ENCODE assay signal across 19 mouse cellular contexts in genomic region chr5:112098469-112099085, GRCm38 (mm10).
DNase-seq lines count a peak whose midpoint lies in the region; ATAC-seq and TF ChIP-seq lines count a peak whose summit lies in the region.
"Had no signal": no experiment of that assay in that cellular context is flagged by ENCODE, and none has a peak within 500 bp of the region (broad histone marks: within the 10 kb centered on the region; RNA-seq: fewer than 3 reads in every experiment).

No protein-coding gene starts in this region.

- no peaks in the 10 kb centered on the region for H3K36me3 ChIP-seq in ES-E14 (ENCODE audit: control insufficient read depth, insufficient read depth, low read length, poor library complexity, severe bottlenecking)
- no peaks in the 10 kb centered on the region for H3K36me3 ChIP-seq in hindbrain, embryonic 13.5 days
- no peaks in the 10 kb centered on the region for H3K36me3 ChIP-seq in midbrain, embryonic 15.5 days (replicated peaks)
- H3K36me3 ChIP-seq in heart, embryonic 12.5 days = no peaks in the 10 kb centered on the region
- H3K36me3 ChIP-seq: liver, embryonic 12.5 days; stomach, embryonic 15.5 days had no signal

- no peak overlapping the region for H3K9ac ChIP-seq in ES-E14 (ENCODE audit: insufficient read depth, low read depth, low read length, poor library complexity, severe bottlenecking)
- peak overlapping the region; percentile 53; the same call in 1 of the 2 replicates for H3K9ac ChIP-seq in hindbrain, embryonic 13.5 days
- no peak overlapping the region for H3K9ac ChIP-seq in midbrain, embryonic 15.5 days
- H3K9ac ChIP-seq in heart, embryonic 12.5 days = no peak overlapping the region
- H3K9ac ChIP-seq: liver, embryonic 12.5 days; stomach, embryonic 15.5 days had no signal

- peak overlapping the region; percentile 4 to 42; a peak in 1 of 4 replicates for H3K4me3 ChIP-seq in ES-E14 (ENCODE audit: insufficient read depth in 1 of 2, low read depth in 1 of 2, low read length in 2 of 2, poor library complexity in 1 of 2, severe bottlenecking in 1 of 2)
- no peak overlapping the region for H3K4me3 ChIP-seq in hindbrain, embryonic 13.5 days
- H3K4me3 ChIP-seq in midbrain, embryonic 15.5 days = no peak overlapping the region
- H3K4me3 ChIP-seq in heart, embryonic 12.5 days = no peak overlapping the region
- H3K4me3 ChIP-seq: liver, embryonic 12.5 days; stomach, embryonic 15.5 days had no signal

- peak; percentile 43 to 63 for DNase-seq in cerebellum, postnatal 10 days
- no peak for DNase-seq in cerebellum, adult 11-12 months
- DNase-seq in ES-E14 (ENCODE audit: low read depth, low spot score) = no peak
- no peak for DNase-seq in frontal cortex, adult 2 months (ENCODE audit: extremely low spot score in 1 of 2, low spot score in 1 of 2)
- DNase-seq in layer of hippocampus, adult 18-20 months (ENCODE audit: low spot score in 2 of 2) = no peak
- DNase-seq: adrenal gland, adult 2 months; cerebellum, adult 9-11 months; gastrocnemius, postnatal 14 days; heart, postnatal 4 days; kidney, adult 9 months; layer of hippocampus, adult 9-11 months; thymus, postnatal 14 days had no signal

- peaks cover 6% of the 10 kb centered on the region for H3K27me3 ChIP-seq in hindbrain, embryonic 13.5 days
- H3K27me3 ChIP-seq in midbrain, embryonic 15.5 days (replicated peaks) = no peaks in the 10 kb centered on the region
- H3K27me3 ChIP-seq in heart, embryonic 12.5 days (replicated peaks) = peaks cover 21% of the 10 kb centered on the region
- H3K27me3 ChIP-seq: liver, embryonic 12.5 days; stomach, embryonic 15.5 days had no signal

- peak overlapping the region; percentile 32 for H3K4me2 ChIP-seq in hindbrain, embryonic 13.5 days
- H3K4me2 ChIP-seq in midbrain, embryonic 15.5 days = peak overlapping the region; percentile 42
- H3K4me2 ChIP-seq in heart, embryonic 12.5 days = no peak overlapping the region
- H3K4me2 ChIP-seq: heart, embryonic 11.5 days; liver, embryonic 12.5 days; stomach, embryonic 15.5 days had no signal

- in situ Hi-C loops in ES-E14 (cut with MboI; ENCODE audit: low sequenced_read_pairs in 2 of 2, unreplicated experiment in 2 of 2) = no loop called here

- 24% methylated on average over 22 of the region's 22 CpGs for WGBS in hindbrain, embryonic 13.5 days
- WGBS in midbrain, embryonic 15.5 days = 24% methylated on average over 22 of the region's 22 CpGs
- WGBS in heart, embryonic 12.5 days = 61% methylated on average over 22 of the region's 22 CpGs

- no peak overlapping the region for H3K27ac ChIP-seq in ES-E14 (ENCODE audit: insufficient read depth, low read depth, low read length, poor library complexity, severe bottlenecking)
- peak overlapping the region; percentile 74 for H3K27ac ChIP-seq in hindbrain, embryonic 13.5 days
- peak overlapping the region; percentile 77 for H3K27ac ChIP-seq in midbrain, embryonic 15.5 days
- no peak overlapping the region for H3K27ac ChIP-seq in heart, embryonic 12.5 days (ENCODE audit: poor library complexity, severe bottlenecking)
- H3K27ac ChIP-seq: liver, embryonic 12.5 days; stomach, embryonic 15.5 days had no signal

- H3K4me1 ChIP-seq in ES-E14 (ENCODE audit: control insufficient read depth in 2 of 2, insufficient read depth in 2 of 2, low read length in 2 of 2, poor library complexity in 1 of 2) = 0 out of 4 replicates have a peak, but pooled peaks cover 0 to 2% of the 10 kb centered on the region in 2 experiments
- peaks cover 31% of the 10 kb centered on the region for H3K4me1 ChIP-seq in hindbrain, embryonic 13.5 days (replicated peaks)
- peaks cover 24% of the 10 kb centered on the region for H3K4me1 ChIP-seq in midbrain, embryonic 15.5 days
- H3K4me1 ChIP-seq in heart, embryonic 12.5 days (replicated peaks) = no peaks in the 10 kb centered on the region
- H3K4me1 ChIP-seq: liver, embryonic 12.5 days; stomach, embryonic 15.5 days had no signal

- ATAC-seq in hindbrain, embryonic 13.5 days (ENCODE audit: low FRiP score) = peak; percentile 67
- ATAC-seq in midbrain, embryonic 15.5 days (replicated peaks) = peak; percentile 60; the same call in 1 of the 2 replicates
- no peak for ATAC-seq in heart, embryonic 12.5 days (ENCODE audit: insufficient number of reproducible peaks, low FRiP score)
- ATAC-seq: liver, embryonic 12.5 days; lung, postnatal 0 days had no signal

- H3K9me3 ChIP-seq in ES-E14 (ENCODE audit: control insufficient read depth, insufficient read depth, low read depth, low read length) = no peaks in the 10 kb centered on the region
- H3K9me3 ChIP-seq in hindbrain, embryonic 13.5 days = no peaks in the 10 kb centered on the region
- no peaks in the 10 kb centered on the region for H3K9me3 ChIP-seq in midbrain, embryonic 15.5 days
- peaks cover 6% of the 10 kb centered on the region; the same call in 1 of the 2 replicates for H3K9me3 ChIP-seq in heart, embryonic 12.5 days (replicated peaks)
- H3K9me3 ChIP-seq: liver, embryonic 12.5 days; stomach, embryonic 15.5 days had no signal

TF ChIP-seq in ES-E14, 5 proteins besides CTCF, POLR2A, EP300 and RAD21:
- TF ChIP-seq CHD2 (IDR thresholded peaks at IDR 0.05; ENCODE audit: low read depth, low read length) = no peak
- TF ChIP-seq ZNF384 (IDR thresholded peaks at IDR 0.05; ENCODE audit: low read depth, low read length) = no peak
- TF ChIP-seq HCFC1 (IDR thresholded peaks at IDR 0.05; ENCODE audit: borderline replicate concordance, insufficient read depth, low read length) = no peak
- TF ChIP-seq ZC3H11A (IDR thresholded peaks at IDR 0.05; ENCODE audit: borderline replicate concordance, low read depth, low read length) = no peak
- TF ChIP-seq MAFK (IDR thresholded peaks at IDR 0.05; ENCODE audit: insufficient read depth, low read depth, low read length) = no peak

Comparison
In these comparisons a context has a peak if more than half of its experiments do, and no peak if none do; other contexts are left out.
1. DNase-seq: peak in cerebellum, postnatal 10 days (2 of 2); none in cerebellum, adult 11-12 months (single experiment), ES-E14 (single experiment), frontal cortex, adult 2 months (0 of 2) and layer of hippocampus, adult 18-20 months (0 of 2).
2. H3K27ac ChIP-seq: peak in hindbrain, embryonic 13.5 days (single experiment) and midbrain, embryonic 15.5 days (single experiment); none in ES-E14 (single experiment) and heart, embryonic 12.5 days (single experiment).
3. H3K4me3 ChIP-seq: peak in ES-E14 (2 of 2); none in hindbrain, embryonic 13.5 days (single experiment), midbrain, embryonic 15.5 days (single experiment) and heart, embryonic 12.5 days (single experiment).